Mouse (Mus musculus): ENCODE measurements around the gene Atrn.

DNA sequence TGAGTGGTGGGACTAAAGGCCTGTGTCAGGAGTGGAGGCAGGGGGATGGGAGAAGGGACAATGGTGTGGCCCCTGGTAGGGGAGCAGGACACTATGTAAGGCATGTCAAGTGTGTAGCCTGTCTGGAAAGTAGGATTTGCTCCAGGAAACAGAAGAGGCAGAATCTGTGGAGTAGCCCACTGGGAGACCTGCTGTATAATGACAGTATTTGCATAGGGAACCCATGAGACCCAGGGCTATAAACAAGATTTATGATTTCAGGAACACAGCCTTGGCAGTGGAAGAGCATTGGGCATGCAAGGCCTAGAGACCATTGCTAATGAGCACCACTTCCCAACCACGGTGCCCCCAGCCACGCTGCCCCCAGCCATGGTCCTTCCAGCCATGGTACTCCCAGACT lies 9.4 kb upstream of the Atrn start:
- TF ChIP-seq POLR2A (IDR thresholded peaks at IDR 0.05; ENCODE audit: control insufficient read depth, low read depth, low read length): no peak
- TF ChIP-seq CTCF (IDR thresholded peaks at IDR 0.05; ENCODE audit: control insufficient read depth, insufficient read depth, insufficient replicate concordance, low read depth, low read length): no peak
